Mouse (Mus musculus): ENCODE measurements at regions not wholly inside any gene's neighbourhood (a gene's known extent, or its start where the extent isn't known, plus 50 kb on each side); places are given as distances from the start of the nearest gene placed in this dataset.

GRCm38 (mm10) chr6:104402348-104402747, 90.2 kb upstream of the Cntn6 start:
- H3K4me3 ChIP-seq, result no peak overlapping the region
- H3K27ac ChIP-seq (replicated peaks), result no peak overlapping the region
- H3K27me3 ChIP-seq, result no peaks in the 10 kb centered on the region
- H3K9me3 ChIP-seq, result no peaks in the 10 kb centered on the region
- H3K36me3 ChIP-seq, result no peaks in the 10 kb centered on the region
- ATAC-seq (ENCODE audit: low FRiP score, low read depth), result 0 out of 2 replicates have a peak, but pooled peaks have one; percentile 30
- no peak overlapping the region for H3K9ac ChIP-seq (replicated peaks)
- no peak overlapping the region for H3K4me2 ChIP-seq (replicated peaks)
- no peaks in the 10 kb centered on the region for H3K4me1 ChIP-seq
- 82% methylated on average over 3 of the region's 3 CpGs for WGBS

DNA sequence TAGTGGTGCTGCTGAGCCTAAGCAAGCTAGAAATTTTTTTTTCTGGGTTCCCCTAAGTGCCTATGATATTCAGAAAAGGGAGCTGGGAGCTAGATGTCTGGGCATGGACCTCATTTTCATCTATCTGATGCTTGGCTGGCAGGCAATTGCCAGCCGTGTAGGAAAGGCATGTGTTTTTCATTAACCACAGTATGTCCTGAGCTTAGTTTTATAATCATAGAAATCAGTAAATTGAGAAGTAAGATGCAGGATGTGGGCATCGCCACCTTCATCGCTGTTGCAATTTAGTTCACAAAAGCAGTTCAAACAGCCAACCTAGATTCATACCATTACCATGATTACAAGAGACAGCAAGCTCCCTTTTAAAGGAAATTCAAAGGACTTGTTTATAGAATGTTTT, 88.6 kb upstream of the Cntn6 start:
- no peak overlapping the region for H3K27ac ChIP-seq (replicated peaks)
- ATAC-seq (ENCODE audit: low FRiP score, low read depth), result no peak
- no peaks in the 10 kb centered on the region for H3K27me3 ChIP-seq
- H3K9me3 ChIP-seq, result no peaks in the 10 kb centered on the region
- 92% methylated on average over 3 of the region's 3 CpGs for WGBS
- H3K9ac ChIP-seq (replicated peaks), result no peak overlapping the region
- no peak overlapping the region for H3K4me2 ChIP-seq (replicated peaks)
- H3K36me3 ChIP-seq, result no peaks in the 10 kb centered on the region
- H3K4me1 ChIP-seq, result no peaks in the 10 kb centered on the region
- H3K4me3 ChIP-seq, result no peak overlapping the region

DNA sequence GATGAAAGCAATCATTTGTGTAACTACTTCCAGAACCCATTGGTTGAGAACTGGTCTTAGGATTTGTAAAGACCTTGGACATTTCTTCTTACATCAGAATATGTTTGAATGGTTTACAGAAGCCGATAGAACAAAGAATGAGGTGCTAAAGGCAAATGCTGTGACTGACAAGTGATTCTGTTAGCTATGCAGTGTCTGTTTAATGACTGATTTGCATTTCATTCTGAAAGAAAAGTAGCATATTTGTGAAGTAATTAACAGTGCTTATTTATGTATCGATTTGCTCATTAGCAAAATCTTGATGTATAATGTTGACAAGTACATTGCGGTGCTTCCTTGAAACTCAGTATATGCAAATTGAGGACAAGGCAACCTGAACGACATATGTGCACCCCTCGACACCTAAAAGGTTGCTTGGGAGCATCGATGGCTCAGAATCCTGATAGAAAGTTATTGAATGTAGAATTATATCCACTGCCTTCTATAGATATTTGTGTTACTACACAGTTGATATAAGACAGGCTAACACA, 71.8 kb upstream of the Cntn6 start:
- 92% methylated on average over 6 of the region's 6 CpGs for WGBS
- ATAC-seq (ENCODE audit: low FRiP score, low read depth), result no peak
- no peaks in the 10 kb centered on the region for H3K27me3 ChIP-seq

DNA sequence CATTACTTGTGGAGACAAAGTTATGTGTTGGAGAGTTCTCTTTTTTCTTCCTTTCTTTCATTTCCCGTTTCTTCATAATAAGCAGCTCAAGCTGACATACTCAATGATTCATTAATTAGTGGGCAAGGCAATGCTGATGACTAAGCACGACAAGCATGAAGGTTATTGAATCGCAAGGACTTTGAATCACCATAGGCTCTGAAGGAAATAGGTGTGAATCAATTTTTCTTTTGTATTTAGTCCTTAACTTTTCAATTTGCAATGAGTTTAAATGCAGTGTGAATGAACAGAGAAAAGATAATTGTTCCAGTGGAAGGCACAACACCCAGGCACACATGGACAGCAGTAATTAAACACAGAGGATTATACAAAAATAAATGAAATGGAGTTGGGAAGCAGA, 54.6 kb upstream of the Cntn6 start:
- Histone ChIP-seq H3K27ac (replicated peaks) (no peak overlapping the region), H3K9ac (replicated peaks) (no peak overlapping the region), H3K27me3 (no peaks in the 10 kb centered on the region), H3K4me2 (replicated peaks) (no peak overlapping the region), H3K36me3 (no peaks in the 10 kb centered on the region), H3K4me1 (no peaks in the 10 kb centered on the region), H3K4me3 (no peak overlapping the region), H3K9me3 (no peaks in the 10 kb centered on the region)
- no peak for ATAC-seq (ENCODE audit: low FRiP score, low read depth)
- WGBS, result 77% methylated on average over 3 of the region's 3 CpGs

More for the DNA sequence above, 71.8 kb upstream of the Cntn6 start:
- no peaks in the 10 kb centered on the region for H3K36me3 ChIP-seq
- no peak overlapping the region for H3K4me2 ChIP-seq (replicated peaks)
- H3K9ac ChIP-seq (replicated peaks), result no peak overlapping the region
- H3K4me3 ChIP-seq, result no peak overlapping the region
- H3K27ac ChIP-seq (replicated peaks), result no peak overlapping the region
- no peaks in the 10 kb centered on the region for H3K9me3 ChIP-seq
- no peaks in the 10 kb centered on the region for H3K4me1 ChIP-seq

Measured in midbrain, embryonic 12.5 days (tissue).